Mouse (Mus musculus) embryonic facial prominence, embryonic 15.5 days (tissue): ENCODE measurements at regions not wholly inside any gene's neighbourhood (a gene's known extent, or its start where the extent isn't known, plus 50 kb on each side); places are given as distances from the start of the nearest gene placed in this dataset.

Source experiments
- ATAC-seq: fragments of 200-750 bp; cut with Nextera tagmentation; 2 replicates; pipeline ENCODE4 v1.8.0; 2017; ENCODE audit warnings: low read depth, moderate TSS enrichment; ENCODE audit not compliant: insufficient number of reproducible peaks, low FRiP score, low TSS enrichment
- H3K27ac ChIP-seq: fragments of 300-500 bp; sonication (generic); replicated peaks from 2 replicates; pipeline ENCODE4 v1.5.1; 2015; ENCODE audit warnings: mild to moderate bottlenecking, inconsistent platforms
- H3K27me3 ChIP-seq: fragments of 300-500 bp; sonication (generic); 2 replicates; pipeline ENCODE4 v1.6.1; 2015; ENCODE audit warnings: inconsistent platforms
- H3K36me3 ChIP-seq: fragments of 300-500 bp; sonication (generic); 2 replicates; pipeline ENCODE4 v1.6.1; 2015; ENCODE audit warnings: mild to moderate bottlenecking, inconsistent platforms
- H3K4me1 ChIP-seq: fragments of 300-500 bp; sonication (generic); 2 replicates; pipeline ENCODE4 v1.6.1; 2015; ENCODE audit warnings: inconsistent platforms
- H3K4me2 ChIP-seq: fragments of 300-500 bp; sonication (generic); replicated peaks from 2 replicates; pipeline ENCODE4 v1.6.1; 2015; ENCODE audit warnings: mild to moderate bottlenecking, inconsistent platforms
- H3K4me3 ChIP-seq: fragments of 300-500 bp; sonication (generic); replicated peaks from 2 replicates; pipeline ENCODE4 v1.5.1; 2015; ENCODE audit warnings: mild to moderate bottlenecking, inconsistent platforms
- H3K9ac ChIP-seq: fragments of 300-500 bp; sonication (generic); 2 replicates; pipeline ENCODE4 v1.6.1; 2015; ENCODE audit warnings: inconsistent platforms
- H3K9me3 ChIP-seq: fragments of 300-500 bp; sonication (generic); replicated peaks from 2 replicates; pipeline ENCODE4 v1.6.1; 2016; ENCODE audit warnings: inconsistent platforms
- WGBS: fragments of 180-500 bp; shearing (Covaris S2); methylation state at CpG from one replicate; pipeline ENCODE4 v1.1.7; 2015; 5-methylcytosine and 5-hydroxymethylcytosine counted together

GRCm38 (mm10) chr2:74463407-74463806, 115.8 kb downstream of the Lnpk start:
- Histone ChIP-seq H3K36me3 (no peaks in the 10 kb centered on the region), H3K9ac (no peak overlapping the region), H3K4me3 (no peak overlapping the region), H3K9me3 (no peaks in the 10 kb centered on the region), H3K27ac (no peak overlapping the region), H3K27me3 (no peaks in the 10 kb centered on the region), H3K4me1 (no peaks in the 10 kb centered on the region), H3K4me2 (no peak overlapping the region)
- 81% methylated on average over 2 of the region's 2 CpGs for WGBS
- ATAC-seq = no peak

GRCm38 (mm10) chr2:74461211-74461844, 117.9 kb downstream of the Lnpk start:
- no peak overlapping the region for H3K27ac ChIP-seq
- H3K36me3 ChIP-seq = no peaks in the 10 kb centered on the region
- ATAC-seq = no peak
- H3K9me3 ChIP-seq = no peaks in the 10 kb centered on the region
- 24% methylated on average over 11 of the region's 11 CpGs for WGBS
- no peak overlapping the region for H3K4me3 ChIP-seq
- no peaks in the 10 kb centered on the region for H3K27me3 ChIP-seq
- no peak overlapping the region for H3K4me2 ChIP-seq
- no peaks in the 10 kb centered on the region for H3K4me1 ChIP-seq
- H3K9ac ChIP-seq = no peak overlapping the region

GRCm38 (mm10) chr2:74454431-74454830, 124.8 kb downstream of the Lnpk start:
- no peaks in the 10 kb centered on the region for H3K9me3 ChIP-seq
- H3K4me3 ChIP-seq = no peak overlapping the region
- H3K9ac ChIP-seq = no peak overlapping the region
- WGBS = 36% methylated on average over 4 of the region's 4 CpGs
- H3K4me2 ChIP-seq = no peak overlapping the region
- H3K4me1 ChIP-seq = no peaks in the 10 kb centered on the region
- H3K27ac ChIP-seq = no peak overlapping the region
- no peaks in the 10 kb centered on the region for H3K36me3 ChIP-seq
- no peak for ATAC-seq
- no peaks in the 10 kb centered on the region for H3K27me3 ChIP-seq

- ATAC-seq = no peak
- H3K9me3 ChIP-seq = no peaks in the 10 kb centered on the region
- H3K4me3 ChIP-seq = no peak overlapping the region
- no peak overlapping the region for H3K4me2 ChIP-seq
- H3K27ac ChIP-seq = no peak overlapping the region
- H3K36me3 ChIP-seq = no peaks in the 10 kb centered on the region
- no peaks in the 10 kb centered on the region for H3K27me3 ChIP-seq
- H3K4me1 ChIP-seq = no peaks in the 10 kb centered on the region
- no peak overlapping the region for H3K9ac ChIP-seq
- WGBS = 86% methylated on average over 1 of the region's 1 CpGs
Observed at GRCm38 (mm10) chr2:74452679-74453078, 126.6 kb downstream of the Lnpk start.

GRCm38 (mm10) chr2:74451578-74451977, 127.7 kb downstream of the Lnpk start:
- Histone ChIP-seq H3K27me3 (no peaks in the 10 kb centered on the region), H3K4me2 (peak overlapping the region; percentile 25), H3K27ac (0 out of 2 replicates have a peak overlapping the region, but pooled peaks have one; percentile 22), H3K4me3 (no peak overlapping the region), H3K36me3 (no peaks in the 10 kb centered on the region), H3K9me3 (no peaks in the 10 kb centered on the region), H3K9ac (no peak overlapping the region), H3K4me1 (no peaks in the 10 kb centered on the region)
- WGBS = 20% methylated on average over 6 of the region's 6 CpGs
- ATAC-seq = peak; percentile 75; the same call in 1 of the 2 replicates

- no peak overlapping the region for H3K9ac ChIP-seq
- H3K27me3 ChIP-seq = no peaks in the 10 kb centered on the region
- no peaks in the 10 kb centered on the region for H3K9me3 ChIP-seq
- H3K27ac ChIP-seq = 0 out of 2 replicates have a peak overlapping the region, but pooled peaks have one; percentile 22
- ATAC-seq = no peak
- H3K4me3 ChIP-seq = no peak overlapping the region
- 35% methylated on average over 4 of the region's 4 CpGs for WGBS
- no peaks in the 10 kb centered on the region for H3K4me1 ChIP-seq
- no peaks in the 10 kb centered on the region for H3K36me3 ChIP-seq
- peak overlapping the region; percentile 25 for H3K4me2 ChIP-seq
Observed at GRCm38 (mm10) chr2:74451038-74451437, 128.2 kb downstream of the Lnpk start.

- Histone ChIP-seq H3K4me2 (no peak overlapping the region), H3K9ac (no peak overlapping the region), H3K36me3 (no peaks in the 10 kb centered on the region), H3K4me3 (no peak overlapping the region), H3K27me3 (no peaks in the 10 kb centered on the region), H3K27ac (no peak overlapping the region), H3K9me3 (no peaks in the 10 kb centered on the region), H3K4me1 (no peaks in the 10 kb centered on the region)
- no peak for ATAC-seq
- WGBS = 64% methylated on average over 11 of the region's 11 CpGs
Observed at GRCm38 (mm10) chr2:74450064-74450765, 129.0 kb downstream of the Lnpk start.

GRCm38 (mm10) chr2:74435184-74435911, 143.9 kb downstream of the Lnpk start:
- Histone ChIP-seq H3K4me3 (no peak overlapping the region), H3K27me3 (no peaks in the 10 kb centered on the region), H3K4me1 (no peaks in the 10 kb centered on the region), H3K27ac (peak overlapping the region; percentile 55; the same call in 1 of the 2 replicates), H3K9ac (no peak overlapping the region), H3K4me2 (no peak overlapping the region), H3K36me3 (no peaks in the 10 kb centered on the region), H3K9me3 (no peaks in the 10 kb centered on the region)
- no peak for ATAC-seq
- WGBS = 53% methylated on average over 13 of the region's 13 CpGs

GRCm38 (mm10) chr2:74426746-74427145, 152.5 kb downstream of the Lnpk start:
- Histone ChIP-seq H3K4me1 (peaks cover 4% of the 10 kb centered on the region; the same call in 1 of the 2 replicates), H3K4me2 (0 out of 2 replicates have a peak overlapping the region, but pooled peaks have one; percentile 15), H3K9ac (no peak overlapping the region), H3K27me3 (no peaks in the 10 kb centered on the region), H3K9me3 (no peaks in the 10 kb centered on the region), H3K27ac (no peak overlapping the region), H3K36me3 (no peaks in the 10 kb centered on the region), H3K4me3 (no peak overlapping the region)
- 49% methylated on average over 15 of the region's 15 CpGs for WGBS
- ATAC-seq = no peak; the same call in 1 of the 2 replicates

- no peaks in the 10 kb centered on the region for H3K36me3 ChIP-seq
- H3K4me1 ChIP-seq = peaks cover 4% of the 10 kb centered on the region; the same call in 1 of the 2 replicates
- no peak overlapping the region for H3K4me3 ChIP-seq
- H3K9me3 ChIP-seq = no peaks in the 10 kb centered on the region
- WGBS = 59% methylated on average over 3 of the region's 3 CpGs
- no peak overlapping the region for H3K27ac ChIP-seq
- H3K4me2 ChIP-seq = no peak overlapping the region
- ATAC-seq = no peak
- no peak overlapping the region for H3K9ac ChIP-seq
- no peaks in the 10 kb centered on the region for H3K27me3 ChIP-seq
Observed at GRCm38 (mm10) chr2:74424726-74425125, 154.5 kb downstream of the Lnpk start.

- H3K27me3 ChIP-seq = no peaks in the 10 kb centered on the region
- H3K4me3 ChIP-seq = no peak overlapping the region
- no peak for ATAC-seq
- no peak overlapping the region for H3K4me2 ChIP-seq
- H3K9me3 ChIP-seq = no peaks in the 10 kb centered on the region
- H3K27ac ChIP-seq = no peak overlapping the region
- H3K4me1 ChIP-seq = no peaks in the 10 kb centered on the region
- no peaks in the 10 kb centered on the region for H3K36me3 ChIP-seq
- H3K9ac ChIP-seq = no peak overlapping the region
- WGBS = 81% methylated on average over 4 of the region's 4 CpGs
Observed at GRCm38 (mm10) chr2:74416097-74416496, 163.1 kb downstream of the Lnpk start.
